Comparison of ENCODE assay signal across 8 mouse cellular contexts in the genomic region with DNA sequence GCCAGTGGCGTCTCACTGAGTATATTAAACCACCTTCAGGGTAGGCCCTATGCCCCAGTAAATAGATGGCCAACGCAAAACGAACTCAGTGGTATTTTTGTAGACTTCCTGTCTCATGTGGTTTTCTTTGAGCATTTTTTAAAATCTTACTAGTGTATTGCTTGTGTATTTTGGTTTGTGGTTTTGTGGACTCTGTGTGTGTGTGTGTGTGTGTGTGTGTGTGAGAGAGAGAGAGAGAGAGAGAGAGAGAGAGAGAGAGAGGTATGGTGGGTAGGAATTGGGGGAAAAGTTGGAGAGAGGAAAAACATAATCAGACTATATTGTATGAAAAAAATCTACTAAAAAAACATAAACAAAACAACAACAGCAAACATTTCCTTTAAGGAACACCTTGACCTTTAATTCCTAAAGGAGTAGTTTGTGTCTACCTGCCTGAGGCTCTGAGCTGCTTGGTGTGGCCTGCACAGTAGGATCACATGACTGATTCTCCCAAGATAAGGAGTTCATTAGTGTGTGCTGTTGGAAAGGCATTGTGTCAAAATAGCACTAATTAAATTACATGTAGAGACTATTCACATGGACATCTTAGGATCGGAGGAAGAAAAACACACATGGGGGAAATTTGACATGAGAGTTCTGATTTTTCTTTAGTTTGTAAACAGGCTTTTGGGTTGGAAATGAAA. TPM values are rescaled to one million over a fixed set of nuclear protein-coding genes. Genes with fewer than 3 reads are reported as not detected.
DNase-seq lines count a peak whose midpoint lies in the region; ATAC-seq and TF ChIP-seq lines count a peak whose summit lies in the region.

No protein-coding gene starts in this region.

- 81% methylated on average over 4 of the region's 4 CpGs for WGBS in hindbrain, embryonic 12.5 days
- WGBS in hindbrain, embryonic 11.5 days: 89% methylated on average over 4 of the region's 4 CpGs
- WGBS in embryonic facial prominence, embryonic 15.5 days: 58% methylated on average over 4 of the region's 4 CpGs
- 51% methylated on average over 4 of the region's 4 CpGs for WGBS in liver, embryonic 15.5 days (ENCODE audit: insufficient replicate concordance)
- WGBS in kidney, adult 2 months: 69% methylated on average over 4 of the region's 4 CpGs

- DNase-seq in hindbrain, embryonic 11.5 days (ENCODE audit: low spot score): no peak
- DNase-seq in CD4-positive helper T cell, adult 2 months (ENCODE audit: low read depth, low spot score): peak; percentile 67
- no peak for DNase-seq in layer of hippocampus, adult 9-10 months (ENCODE audit: low spot score)
- no peak for DNase-seq in cerebellum, postnatal 14 days
- no peak for DNase-seq in kidney, adult 2 months

- H3K4me3 ChIP-seq in hindbrain, embryonic 12.5 days: no peak overlapping the region
- H3K4me3 ChIP-seq in hindbrain, embryonic 11.5 days (ENCODE audit: low read depth, low read length): no peak overlapping the region
- H3K4me3 ChIP-seq in embryonic facial prominence, embryonic 15.5 days (replicated peaks): peak overlapping the region; percentile 84
- H3K4me3 ChIP-seq in liver, embryonic 15.5 days (replicated peaks): peak overlapping the region; percentile 88
- H3K4me3 ChIP-seq in kidney, adult 2 months (ENCODE audit: insufficient read depth, low read depth, low read length): no peak overlapping the region

- H3K9me3 ChIP-seq in hindbrain, embryonic 12.5 days (replicated peaks): no peaks in the 10 kb centered on the region
- H3K9me3 ChIP-seq in hindbrain, embryonic 11.5 days (ENCODE audit: control insufficient read depth, low read length): no peaks in the 10 kb centered on the region
- H3K9me3 ChIP-seq in embryonic facial prominence, embryonic 15.5 days (replicated peaks): no peaks in the 10 kb centered on the region
- H3K9me3 ChIP-seq in liver, embryonic 15.5 days (replicated peaks): no peaks in the 10 kb centered on the region

- no peak for ATAC-seq in hindbrain, embryonic 12.5 days (ENCODE audit: low FRiP score)
- no peak for ATAC-seq in hindbrain, embryonic 11.5 days (ENCODE audit: low FRiP score)
- ATAC-seq in embryonic facial prominence, embryonic 15.5 days (ENCODE audit: insufficient number of reproducible peaks, low FRiP score, low TSS enrichment, low read depth): no peak
- no peak for ATAC-seq in liver, embryonic 15.5 days (ENCODE audit: insufficient read depth)

- peak overlapping the region; percentile 69 for H3K4me2 ChIP-seq in hindbrain, embryonic 12.5 days (replicated peaks)
- H3K4me2 ChIP-seq in hindbrain, embryonic 11.5 days (replicated peaks; ENCODE audit: low read depth, low read length): no peak overlapping the region
- peak overlapping the region; percentile 66 for H3K4me2 ChIP-seq in embryonic facial prominence, embryonic 15.5 days (replicated peaks)
- peak overlapping the region; percentile 97 for H3K4me2 ChIP-seq in liver, embryonic 15.5 days

- no peak for TF ChIP-seq POLR2A in kidney, adult 2 months (IDR thresholded peaks at IDR 0.05; ENCODE audit: low read depth, low read length)

- TF ChIP-seq CTCF in kidney, adult 2 months (conservative IDR thresholded peaks at IDR 0.05; ENCODE audit: insufficient read depth, insufficient read length, low read depth, low read length): no peak

- no peak overlapping the region for H3K27ac ChIP-seq in hindbrain, embryonic 12.5 days
- no peak overlapping the region for H3K27ac ChIP-seq in hindbrain, embryonic 11.5 days (ENCODE audit: low read depth, low read length)
- H3K27ac ChIP-seq in embryonic facial prominence, embryonic 15.5 days (replicated peaks): peak overlapping the region; percentile 86
- peak overlapping the region; percentile 86 for H3K27ac ChIP-seq in liver, embryonic 15.5 days (replicated peaks)
- H3K27ac ChIP-seq in kidney, adult 2 months (ENCODE audit: insufficient read depth, low read depth, low read length): no peak overlapping the region

- H3K4me1 ChIP-seq in hindbrain, embryonic 12.5 days: peaks cover 4% of the 10 kb centered on the region
- no peaks in the 10 kb centered on the region; the same call in 1 of the 2 replicates for H3K4me1 ChIP-seq in hindbrain, embryonic 11.5 days (replicated peaks; ENCODE audit: control insufficient read depth, insufficient read depth, low read length)
- peaks cover 17% of the 10 kb centered on the region for H3K4me1 ChIP-seq in embryonic facial prominence, embryonic 15.5 days
- H3K4me1 ChIP-seq in liver, embryonic 15.5 days (replicated peaks): peaks cover 33% of the 10 kb centered on the region
- no peaks in the 10 kb centered on the region for H3K4me1 ChIP-seq in kidney, adult 2 months (ENCODE audit: control insufficient read depth, insufficient read depth, low read length)

- H3K9ac ChIP-seq in hindbrain, embryonic 12.5 days: no peak overlapping the region
- H3K9ac ChIP-seq in hindbrain, embryonic 11.5 days (ENCODE audit: low read depth, low read length): no peak overlapping the region
- H3K9ac ChIP-seq in embryonic facial prominence, embryonic 15.5 days: no peak overlapping the region
- H3K9ac ChIP-seq in liver, embryonic 15.5 days: no peak overlapping the region

- H3K27me3 ChIP-seq in hindbrain, embryonic 12.5 days: no peaks in the 10 kb centered on the region
- H3K27me3 ChIP-seq in hindbrain, embryonic 11.5 days (ENCODE audit: control insufficient read depth, insufficient read depth, low read length): no peaks in the 10 kb centered on the region
- H3K27me3 ChIP-seq in embryonic facial prominence, embryonic 15.5 days: no peaks in the 10 kb centered on the region
- no peaks in the 10 kb centered on the region for H3K27me3 ChIP-seq in liver, embryonic 15.5 days
- no peaks in the 10 kb centered on the region for H3K27me3 ChIP-seq in kidney, adult 2 months (replicated peaks; ENCODE audit: control insufficient read depth, insufficient read depth, low read length)

- H3K36me3 ChIP-seq in hindbrain, embryonic 12.5 days: no peaks in the 10 kb centered on the region
- H3K36me3 ChIP-seq in hindbrain, embryonic 11.5 days (ENCODE audit: control insufficient read depth, insufficient read depth, low read length): no peaks in the 10 kb centered on the region
- 0 out of 2 replicates have a peak, but pooled peaks cover 3% of the 10 kb centered on the region for H3K36me3 ChIP-seq in embryonic facial prominence, embryonic 15.5 days
- no peaks in the 10 kb centered on the region for H3K36me3 ChIP-seq in liver, embryonic 15.5 days (replicated peaks)
- no peaks in the 10 kb centered on the region for H3K36me3 ChIP-seq in kidney, adult 2 months (ENCODE audit: control insufficient read depth, insufficient read depth, low read length)

RNA-seq across cellular contexts. Expression of a gene that starts 1.7 kb away (rescaled TPM):
- 59.1 and 59.4 TPM in 2 replicates for polyA plus RNA-seq in hindbrain, embryonic 12.5 days (2016; fragmentation: Nextera tagmentation; extraction: Ambion mirVana)
- 39.7 and 50.9 TPM in 2 replicates for polyA plus RNA-seq in hindbrain, embryonic 11.5 days (2014; fragmentation: Nextera tagmentation; extraction: Ambion mirVana)
- 111 and 115 TPM in 2 replicates for polyA plus RNA-seq in embryonic facial prominence, embryonic 15.5 days (2015; fragmentation: Nextera tagmentation; extraction: Ambion mirVana)
- 45.0 and 45.7 TPM in 2 replicates for polyA plus RNA-seq in liver, embryonic 15.5 days (2015; fragmentation: Nextera tagmentation; extraction: Ambion mirVana)
- 72.8 and 96.9 TPM in 2 replicates for polyA plus RNA-seq in kidney, adult 2 months (2012; rRNA removed)

Comparison
In these comparisons a context has a peak if more than half of its experiments do, and no peak if none do; other contexts are left out.
1. H3K27ac ChIP-seq: peak in embryonic facial prominence, embryonic 15.5 days (single experiment) and liver, embryonic 15.5 days (single experiment); none in hindbrain, embryonic 12.5 days (single experiment), hindbrain, embryonic 11.5 days (single experiment) and kidney, adult 2 months (single experiment).
2. H3K4me3 ChIP-seq: peak in embryonic facial prominence, embryonic 15.5 days (single experiment) and liver, embryonic 15.5 days (single experiment); none in hindbrain, embryonic 12.5 days (single experiment), hindbrain, embryonic 11.5 days (single experiment) and kidney, adult 2 months (single experiment).